In the genomic region with DNA sequence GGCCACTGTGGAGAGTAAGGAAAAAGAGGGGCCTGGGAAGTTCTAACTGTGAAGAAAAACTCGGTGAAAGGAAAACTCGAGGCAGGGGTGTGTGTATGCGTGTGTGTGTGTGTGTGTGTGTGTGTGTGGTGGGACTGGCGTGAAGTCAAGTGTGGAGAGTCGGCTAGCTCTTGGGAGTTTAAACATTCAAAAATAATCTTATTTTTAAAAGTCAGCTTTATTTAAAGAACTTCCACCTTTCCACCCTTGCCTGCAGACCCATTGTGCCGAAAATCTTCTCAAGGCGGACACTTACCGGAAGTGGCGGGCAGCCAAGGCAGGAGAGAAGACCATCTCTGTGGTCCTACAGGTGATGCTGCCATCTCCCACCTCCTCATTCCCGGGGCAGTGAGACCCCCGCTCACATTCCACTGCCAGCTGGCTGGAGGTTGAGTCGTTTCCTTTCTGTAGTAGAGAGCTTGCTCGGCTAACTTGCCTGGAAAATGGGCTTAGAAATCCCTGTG, we compare ENCODE assay signal across 8 mouse cellular contexts. TPM values are rescaled to one million over a fixed set of nuclear protein-coding genes. Genes with fewer than 3 reads are reported as not detected.
DNase-seq lines count a peak whose midpoint lies in the region; ATAC-seq and TF ChIP-seq lines count a peak whose summit lies in the region.

No protein-coding gene starts in this region.

- H3K27ac ChIP-seq in thymus, adult 2 months (ENCODE audit: control insufficient read depth, insufficient read depth, low read length): no peak overlapping the region
- peak overlapping the region; percentile 68 for H3K27ac ChIP-seq in liver, embryonic 13.5 days

- peaks cover 47% of the 10 kb centered on the region for H3K36me3 ChIP-seq in erythroblast, embryonic 14.5 days (ENCODE audit: control insufficient read depth)
- H3K36me3 ChIP-seq in thymus, adult 2 months (ENCODE audit: control insufficient read depth, insufficient read depth, low read length): no peaks in the 10 kb centered on the region
- H3K36me3 ChIP-seq in liver, embryonic 13.5 days: peaks cover 33% of the 10 kb centered on the region

- H3K4me3 ChIP-seq in erythroblast, embryonic 14.5 days (replicated peaks): peak overlapping the region; percentile 90
- H3K4me3 ChIP-seq in thymus, adult 2 months (ENCODE audit: control insufficient read depth, insufficient read depth, low read length): peak overlapping the region; percentile 87
- peak overlapping the region; percentile 83 for H3K4me3 ChIP-seq in liver, embryonic 13.5 days (replicated peaks)

- peaks cover 27% of the 10 kb centered on the region for H3K4me1 ChIP-seq in erythroblast, embryonic 14.5 days (ENCODE audit: control insufficient read depth)
- H3K4me1 ChIP-seq in thymus, adult 2 months (replicated peaks; ENCODE audit: control insufficient read depth, insufficient read depth, low read length): peaks cover 12% of the 10 kb centered on the region
- H3K4me1 ChIP-seq in liver, embryonic 13.5 days (replicated peaks): peaks cover 28% of the 10 kb centered on the region

- H3K4me2 ChIP-seq in liver, embryonic 13.5 days: peak overlapping the region; percentile 78

- no peak for TF ChIP-seq CTCF in thymus, adult 2 months (IDR thresholded peaks at IDR 0.05; ENCODE audit: borderline replicate concordance, control insufficient read depth, extremely low read depth, insufficient read depth, low read length, poor library complexity)

- no peaks in the 10 kb centered on the region for H3K27me3 ChIP-seq in erythroblast, embryonic 14.5 days (ENCODE audit: control insufficient read depth)
- no peaks in the 10 kb centered on the region for H3K27me3 ChIP-seq in thymus, adult 2 months (ENCODE audit: control insufficient read depth, insufficient read depth, low read length)
- H3K27me3 ChIP-seq in liver, embryonic 13.5 days: no peaks in the 10 kb centered on the region

- no peak for TF ChIP-seq POLR2A in thymus, adult 2 months (IDR thresholded peaks at IDR 0.05; ENCODE audit: control insufficient read depth, extremely low read depth, insufficient read depth, low read length, poor library complexity)

- WGBS in thymus, adult 2 months: 36% methylated on average over 13 of the region's 13 CpGs
- WGBS in liver, embryonic 13.5 days (ENCODE audit: insufficient replicate concordance): 26% methylated on average over 13 of the region's 13 CpGs

- ATAC-seq in erythroblast, adult 5-6 weeks (replicated peaks; ENCODE audit: low FRiP score, poor library complexity, severe bottlenecking): no peak
- ATAC-seq in liver, embryonic 13.5 days (ENCODE audit: low read depth): no peak

- H3K9me3 ChIP-seq in erythroblast, embryonic 14.5 days (ENCODE audit: control insufficient read depth, low read length): peaks cover 3% of the 10 kb centered on the region; the same call in 1 of the 2 replicates
- 0 out of 2 replicates have a peak, but pooled peaks cover 4% of the 10 kb centered on the region for H3K9me3 ChIP-seq in liver, embryonic 13.5 days (replicated peaks)

- DNase-seq in thymus, adult 2 months: no peak
- DNase-seq in thymus, postnatal 0 days (ENCODE audit: low spot score): no peak
- no peak for DNase-seq in liver, embryonic 13.5 days
- no peak for DNase-seq in layer of hippocampus, adult 9-11 months
- DNase-seq in frontal cortex, adult 2 months (ENCODE audit: extremely low spot score in 1 of 2, low spot score in 1 of 2): no peak
- DNase-seq in urinary bladder, adult 18-20 months (ENCODE audit: low spot score in 2 of 2): no peak

- H3K9ac ChIP-seq in liver, embryonic 13.5 days: peak overlapping the region; percentile 87

RNA-seq across cellular contexts. Expression of a gene that starts 1.5 kb away (rescaled TPM):
- polyA plus RNA-seq in erythroblast, embryonic 14.5 days (2012): 32.1 and 34.8 TPM in 2 replicates
- total RNA-seq in erythroblast, adult 5-6 weeks (2015; ENCODE audit: low replicate concordance): 7.5 and 9.4 TPM in 2 replicates
- total RNA-seq in erythroblast, adult 5-6 weeks (2017; ENCODE audit: low replicate concordance): 15.9 and 18.0 TPM in 2 replicates
- 115 and 116 TPM in 2 replicates for polyA plus RNA-seq in thymus, adult 2 months (2012; rRNA removed)
- polyA plus RNA-seq in thymus, postnatal 0 days (2015; fragmentation: Nextera tagmentation; extraction: Ambion mirVana): 61.0 and 66.5 TPM in 2 replicates
- 48.3 and 51.6 TPM in 2 replicates for polyA plus RNA-seq in liver, embryonic 13.5 days (2015; fragmentation: Nextera tagmentation; extraction: Ambion mirVana)
- 48.8 and 49.0 TPM in 2 replicates for polyA plus RNA-seq in frontal cortex, adult 2 months (2012; rRNA removed)

RNA-seq across cellular contexts. Expression of a gene that starts 1.7 kb away (rescaled TPM):
- not detected in 2 replicates for polyA plus RNA-seq in erythroblast, embryonic 14.5 days (2012)
- total RNA-seq in erythroblast, adult 5-6 weeks (2015; ENCODE audit: low replicate concordance): not detected in 2 replicates
- not detected in 2 replicates for total RNA-seq in erythroblast, adult 5-6 weeks (2017; ENCODE audit: low replicate concordance)
- 3.6 and 5.4 TPM in 2 replicates for polyA plus RNA-seq in thymus, adult 2 months (2012; rRNA removed)
- 1.8 and 2.4 TPM in 2 replicates for polyA plus RNA-seq in thymus, postnatal 0 days (2015; fragmentation: Nextera tagmentation; extraction: Ambion mirVana)
- polyA plus RNA-seq in liver, embryonic 13.5 days (2015; fragmentation: Nextera tagmentation; extraction: Ambion mirVana): not detected in 2 replicates
- not detected in 2 replicates for polyA plus RNA-seq in frontal cortex, adult 2 months (2012; rRNA removed)

RNA-seq across cellular contexts. Expression of a gene that starts 17.1 kb away (rescaled TPM):
- 0.18 and 0.20 TPM in 2 replicates for polyA plus RNA-seq in erythroblast, embryonic 14.5 days (2012)
- total RNA-seq in erythroblast, adult 5-6 weeks (2015; ENCODE audit: low replicate concordance): 0.42 TPM in 1 of 2 replicates, not detected in the other
- total RNA-seq in erythroblast, adult 5-6 weeks (2017; ENCODE audit: low replicate concordance): 1.4 and 1.6 TPM in 2 replicates
- 34.7 and 36.6 TPM in 2 replicates for polyA plus RNA-seq in thymus, adult 2 months (2012; rRNA removed)
- 5.5 and 5.7 TPM in 2 replicates for polyA plus RNA-seq in thymus, postnatal 0 days (2015; fragmentation: Nextera tagmentation; extraction: Ambion mirVana)
- polyA plus RNA-seq in liver, embryonic 13.5 days (2015; fragmentation: Nextera tagmentation; extraction: Ambion mirVana): 0.99 and 1.4 TPM in 2 replicates
- 46.3 and 46.7 TPM in 2 replicates for polyA plus RNA-seq in frontal cortex, adult 2 months (2012; rRNA removed)

RNA-seq across cellular contexts. Expression of a gene that starts 35.3 kb away (rescaled TPM):
- not detected in 2 replicates for polyA plus RNA-seq in erythroblast, embryonic 14.5 days (2012)
- not detected in 2 replicates for total RNA-seq in erythroblast, adult 5-6 weeks (2015; ENCODE audit: low replicate concordance)
- total RNA-seq in erythroblast, adult 5-6 weeks (2017; ENCODE audit: low replicate concordance): not detected in 2 replicates
- polyA plus RNA-seq in thymus, adult 2 months (2012; rRNA removed): 0.08 TPM in 1 of 2 replicates, not detected in the other
- 0.07 TPM in 1 of 2 replicates, not detected in the other for polyA plus RNA-seq in thymus, postnatal 0 days (2015; fragmentation: Nextera tagmentation; extraction: Ambion mirVana)
- not detected in 2 replicates for polyA plus RNA-seq in liver, embryonic 13.5 days (2015; fragmentation: Nextera tagmentation; extraction: Ambion mirVana)
- polyA plus RNA-seq in frontal cortex, adult 2 months (2012; rRNA removed): not detected in 2 replicates

RNA-seq across cellular contexts. Expression of a gene that starts 39.8 kb away (rescaled TPM):
- 1.8 and 1.9 TPM in 2 replicates for polyA plus RNA-seq in erythroblast, embryonic 14.5 days (2012)
- total RNA-seq in erythroblast, adult 5-6 weeks (2015; ENCODE audit: low replicate concordance): 22.3 and 28.0 TPM in 2 replicates
- total RNA-seq in erythroblast, adult 5-6 weeks (2017; ENCODE audit: low replicate concordance): 9.5 and 10.7 TPM in 2 replicates
- polyA plus RNA-seq in thymus, adult 2 months (2012; rRNA removed): 43.3 and 45.9 TPM in 2 replicates
- polyA plus RNA-seq in thymus, postnatal 0 days (2015; fragmentation: Nextera tagmentation; extraction: Ambion mirVana): 39.2 and 39.9 TPM in 2 replicates
- 19.9 and 21.5 TPM in 2 replicates for polyA plus RNA-seq in liver, embryonic 13.5 days (2015; fragmentation: Nextera tagmentation; extraction: Ambion mirVana)
- 14.9 and 17.2 TPM in 2 replicates for polyA plus RNA-seq in frontal cortex, adult 2 months (2012; rRNA removed)
